Mouse (Mus musculus) myocyte (in vitro differentiated cells): ENCODE results near the gene Eif2ak1. TPM values are rescaled to one million over a fixed set of nuclear protein-coding genes. Genes with fewer than 3 reads are reported as not detected.

Experiments
- H3K27me3 ChIP-seq: one replicate; pipeline ENCODE4 v1.6.1; 2011; ENCODE audit not compliant: control insufficient read depth, insufficient read depth, insufficient read length
- H3K36me3 ChIP-seq: one replicate; pipeline ENCODE4 v1.6.1; 2011; ENCODE audit not compliant: control insufficient read depth, insufficient read depth
- H3K4me2 ChIP-seq: one replicate; pipeline ENCODE4 v1.6.1; 2011; ENCODE audit warnings: low read depth, control low read depth
- H3K4me3 ChIP-seq: one replicate; pipeline ENCODE4 v1.5.1; 2011; ENCODE audit warnings: mild to moderate bottlenecking, control low read depth, moderate library complexity
- H3K79me2 ChIP-seq: one replicate; pipeline ENCODE4 v1.6.1; 2011; ENCODE audit not compliant: control insufficient read depth, insufficient read depth
- H3ac ChIP-seq: one replicate; pipeline ENCODE4 v1.6.1; 2011; ENCODE audit not compliant: control insufficient read depth, insufficient read length
- CEBPB ChIP-seq: IDR thresholded peaks from 2 replicates; pipeline ENCODE4 v1.6.1; 2011; ENCODE audit warnings: mild to moderate bottlenecking, moderate library complexity; ENCODE audit not compliant: poor library complexity, insufficient read depth, severe bottlenecking
- E2F4 ChIP-seq: IDR thresholded peaks from one replicate; pipeline ENCODE4 v1.6.1; 2011; ENCODE audit warnings: mild to moderate bottlenecking, control low read depth, moderate library complexity; ENCODE audit not compliant: insufficient read depth
- MAX ChIP-seq: IDR thresholded peaks from one replicate; pipeline ENCODE4 v1.6.1; 2011; ENCODE audit warnings: low read depth, mild to moderate bottlenecking, control low read depth
- MYOD1 ChIP-seq, 3 experiments: IDR thresholded peaks; one replicate each; pipeline ENCODE4 v1.6.1; 2011; ENCODE audit warnings: control low read depth in 2 of 3, low read depth in 2 of 3, mild to moderate bottlenecking in 2 of 3, moderate library complexity in 1 of 3; ENCODE audit not compliant: insufficient read length in 2 of 3, control insufficient read depth in 1 of 3
- MYOG ChIP-seq, 3 experiments: IDR thresholded peaks; one replicate each; pipeline ENCODE4 v1.6.1; 2011; ENCODE audit warnings: control low read depth in 2 of 3, low read depth in 2 of 3, mild to moderate bottlenecking in 2 of 3; ENCODE audit not compliant: insufficient read length in 2 of 3, control insufficient read depth in 1 of 3, insufficient read depth in 1 of 3
- POLR2A ChIP-seq: IDR thresholded peaks from one replicate; pipeline ENCODE4 v1.6.1; 2011; ENCODE audit warnings: low read depth, mild to moderate bottlenecking, control low read depth, moderate library complexity; ENCODE audit not compliant: insufficient read length
- POLR2AphosphoS2 ChIP-seq: IDR thresholded peaks from one replicate; pipeline ENCODE4 v1.6.1; 2011; ENCODE audit warnings: low read depth, control low read depth; ENCODE audit not compliant: insufficient read length
- REST ChIP-seq: IDR thresholded peaks from one replicate; pipeline ENCODE4 v1.6.1; 2011; ENCODE audit warnings: mild to moderate bottlenecking, control low read depth, moderate library complexity; ENCODE audit not compliant: insufficient read depth, insufficient read length
- SRF ChIP-seq: IDR thresholded peaks from one replicate; pipeline ENCODE4 v1.6.1; 2011; ENCODE audit warnings: low read depth; ENCODE audit not compliant: control insufficient read depth, insufficient read length
- TCF12 ChIP-seq: IDR thresholded peaks from one replicate; pipeline ENCODE4 v1.6.1; 2011; ENCODE audit warnings: mild to moderate bottlenecking, control low read depth; ENCODE audit not compliant: poor library complexity, insufficient read depth, severe bottlenecking
- TCF3 ChIP-seq: IDR thresholded peaks from one replicate; pipeline ENCODE4 v1.6.1; 2011; ENCODE audit warnings: low read depth, control low read depth; ENCODE audit not compliant: insufficient read length
- USF1 ChIP-seq: IDR thresholded peaks from one replicate; pipeline ENCODE4 v1.6.1; 2011; ENCODE audit warnings: low read depth, mild to moderate bottlenecking, control low read depth, moderate library complexity
- polyA plus RNA-seq: library from polyadenylated mRNA; unstranded; fragments of >200 nt; fragmentation: generic; extraction: Trizol; gene quantifications from one replicate; pipeline ENCODE4 v1.2.1, GENCODE M21; 2012; ENCODE audit warnings: missing spikeins

Eif2ak1 gene
- polyA plus RNA-seq, 1 experiment = 17.0 TPM

- peaks cover 26% of the 10 kb centered on the region for H3K79me2 ChIP-seq
- TF ChIP-seq MYOD1 (IDR thresholded peaks at IDR 0.05; ENCODE audit: control insufficient read depth in 1 of 3, insufficient read length in 2 of 3, low read depth in 2 of 3) = no peak
- TF ChIP-seq MAX = no peak
- no peak for TF ChIP-seq USF1
- no peak for TF ChIP-seq SRF
- peaks cover 8% of the 10 kb centered on the region for H3K36me3 ChIP-seq
- H3K27me3 ChIP-seq = no peaks in the 10 kb centered on the region
- peak overlapping the region; percentile 83 for H3K4me2 ChIP-seq
- peak overlapping the region; percentile 36 for H3ac ChIP-seq
- peak overlapping the region; percentile 79 for H3K4me3 ChIP-seq
Measured at GRCm38 (mm10) chr5:143908926-143909325, 91.3 kb downstream of the Eif2ak1 start.

GRCm38 (mm10) chr5:143909417-143910400, 92.1 kb downstream of the Eif2ak1 start, which contains the start of the genes Aimp2 and Pms2:
TSS of gene Aimp2 (minus strand) at chr5:143909847.
TSS of gene Pms2 (plus strand) at chr5:143909964.
- Histone ChIP-seq H3K27me3 (no peaks in the 10 kb centered on the region), H3K4me3 (peak within 1 kb of the TSS; percentile 79), H3K4me2 (peak within 1 kb of the TSS; percentile 83), H3ac (peak within 1 kb of the TSS; percentile 36), H3K36me3 (peaks cover 1% of the 10 kb centered on the region), H3K79me2 (peaks cover 26% of the 10 kb centered on the region)
- no peak for TF ChIP-seq SRF
- TF ChIP-seq POLR2A = peak; percentile 82
- TF ChIP-seq POLR2AphosphoS2 = peak; percentile 86
- no peak for TF ChIP-seq REST
- peak; percentile 13 for TF ChIP-seq MAX
- TF ChIP-seq E2F4 = peak; percentile 87
- peak in 1 of 3 experiments; percentile 28 for TF ChIP-seq MYOD1 (IDR thresholded peaks at IDR 0.05; ENCODE audit: control insufficient read depth in 1 of 3, insufficient read length in 2 of 3, low read depth in 2 of 3)

GRCm38 (mm10) chr5:143916221-143916620, 98.6 kb downstream of the Eif2ak1 start:
- Histone ChIP-seq H3K79me2 (peaks cover under 1% of the 10 kb centered on the region), H3K36me3 (peaks cover 5% of the 10 kb centered on the region), H3ac (no peak overlapping the region), H3K27me3 (no peaks in the 10 kb centered on the region), H3K4me2 (no peak overlapping the region), H3K4me3 (no peak overlapping the region)
- TF ChIP-seq TCF12 = no peak
- TF ChIP-seq CEBPB = no peak
- no peak for TF ChIP-seq SRF
- TF ChIP-seq MYOD1 (IDR thresholded peaks at IDR 0.05; ENCODE audit: control insufficient read depth in 1 of 3, insufficient read length in 2 of 3, low read depth in 2 of 3) = no peak
- no peak for TF ChIP-seq USF1
- TF ChIP-seq POLR2AphosphoS2 = no peak
- no peak for TF ChIP-seq E2F4
- no peak for TF ChIP-seq TCF3
- TF ChIP-seq MAX = no peak
- no peak for TF ChIP-seq REST
- TF ChIP-seq POLR2A = no peak

GRCm38 (mm10) chr5:143917418-143917817, 99.8 kb downstream of the Eif2ak1 start:
- no peaks in the 10 kb centered on the region for H3K27me3 ChIP-seq
- no peak overlapping the region for H3K4me2 ChIP-seq
- no peak overlapping the region for H3ac ChIP-seq
- no peaks in the 10 kb centered on the region for H3K79me2 ChIP-seq
- peaks cover 5% of the 10 kb centered on the region for H3K36me3 ChIP-seq
- no peak overlapping the region for H3K4me3 ChIP-seq
- TF ChIP-seq MAX = no peak
- TF ChIP-seq MYOG (IDR thresholded peaks at IDR 0.05; ENCODE audit: control insufficient read depth in 1 of 3, insufficient read depth in 1 of 3, insufficient read length in 2 of 3, low read depth in 2 of 3) = no peak
- TF ChIP-seq POLR2A = no peak
- no peak for TF ChIP-seq TCF12
- TF ChIP-seq POLR2AphosphoS2 = no peak
- no peak for TF ChIP-seq USF1

GRCm38 (mm10) chr5:143918120-143918519, 100.5 kb downstream of the Eif2ak1 start:
- Histone ChIP-seq H3K27me3 (no peaks in the 10 kb centered on the region), H3K4me2 (no peak overlapping the region), H3K79me2 (no peaks in the 10 kb centered on the region), H3K4me3 (no peak overlapping the region), H3K36me3 (peaks cover 5% of the 10 kb centered on the region), H3ac (no peak overlapping the region)
- TF ChIP-seq USF1 (no peak), E2F4 (no peak), POLR2AphosphoS2 (no peak), MAX (no peak), REST (no peak), MYOG (IDR thresholded peaks at IDR 0.05; ENCODE audit: control insufficient read depth in 1 of 3, insufficient read depth in 1 of 3, insufficient read length in 2 of 3, low read depth in 2 of 3) (no peak), TCF12 (no peak), MYOD1 (IDR thresholded peaks at IDR 0.05; ENCODE audit: control insufficient read depth in 1 of 3, insufficient read length in 2 of 3, low read depth in 2 of 3) (no peak), POLR2A (no peak)
